Mouse (Mus musculus): ENCODE results near the gene Cog1. TPM values are rescaled to one million over a fixed set of nuclear protein-coding genes. Genes with fewer than 3 reads are reported as not detected.

The Cog1 gene
- polyA plus RNA-seq, 1 experiment from 2014 or later, result 40.1 TPM

Other genes with a start within 250 kb of the Cog1 start
- gene Sstr2, start 29.8 kb upstream of the Cog1 start, polyA plus RNA-seq (2014; fragmentation: Nextera tagmentation; extraction: Ambion mirVana), result 18.0 and 23.3 TPM in 2 replicates
- 28.5 and 31.1 TPM in 2 replicates for gene Slc39a11, start 910 bp downstream of the Cog1 start, polyA plus RNA-seq (2014; fragmentation: Nextera tagmentation; extraction: Ambion mirVana)
- 42.9 and 46.1 TPM in 2 replicates for gene Fam104a, start 35.0 kb downstream of the Cog1 start, polyA plus RNA-seq (2014; fragmentation: Nextera tagmentation; extraction: Ambion mirVana)
- 25.5 and 28.8 TPM in 2 replicates for gene D11Wsu47e, start 35.2 kb downstream of the Cog1 start, polyA plus RNA-seq (2014; fragmentation: Nextera tagmentation; extraction: Ambion mirVana)
- gene Cpsf4l, start 60.8 kb downstream of the Cog1 start, polyA plus RNA-seq (2014; fragmentation: Nextera tagmentation; extraction: Ambion mirVana), result 0.26 and 0.47 TPM in 2 replicates
- 45.4 and 49.5 TPM in 2 replicates for gene Cdc42ep4, start 102.7 kb downstream of the Cog1 start, polyA plus RNA-seq (2014; fragmentation: Nextera tagmentation; extraction: Ambion mirVana)